Mouse (Mus musculus): ENCODE measurements around the gene Gm20388.

GRCm38 (mm10) chr8:124042201-124042600, 4131.6 kb downstream of the Gm20388 start:
- TF ChIP-seq POLR2A (IDR thresholded peaks at IDR 0.05; ENCODE audit: borderline replicate concordance, insufficient read depth, low read length) (no peak), CTCF (IDR thresholded peaks at IDR 0.05; ENCODE audit: borderline replicate concordance, insufficient read depth, low read depth, low read length) (no peak)
